In genomic region chr17:24894995-24895547, GRCm38 (mm10) we compare ENCODE assay signal across 8 mouse cellular contexts. TPM values are rescaled to one million over a fixed set of nuclear protein-coding genes. Genes with fewer than 3 reads are reported as not detected.
A peak's percentile ranks its signal among the peaks of the same experiment; 100 is the strongest.
DNase-seq lines count a peak whose midpoint lies in the region; ATAC-seq lines count a peak whose summit lies in the region.

Eme2 (minus strand) TSS chr17:24895087.
Mrps34 (plus strand) TSS chr17:24895116.

- no peaks in the 10 kb centered on the region for H3K9me3 ChIP-seq in hindbrain, embryonic 15.5 days

- peak; percentile 81 for ATAC-seq in activated CD4-positive, CD25-positive, alpha-beta regulatory T cell, adult 4 months
- peak; percentile 73 for ATAC-seq in hindbrain, embryonic 15.5 days (ENCODE audit: low FRiP score, low read depth)

- WGBS in hindbrain, embryonic 15.5 days = 0% methylated on average over 62 of the region's 62 CpGs
- under 1% methylated on average over 61 of the region's 62 CpGs for WGBS in macrophage (ENCODE audit: missing documents)

- H3K27ac ChIP-seq in hindbrain, embryonic 15.5 days (replicated peaks) = peak within 1 kb of the TSS; percentile 79
- H3K27ac ChIP-seq in macrophage = peak within 1 kb of the TSS; percentile 38

- peak within 1 kb of the TSS; percentile 87 for H3K9ac ChIP-seq in hindbrain, embryonic 15.5 days

- H3K4me2 ChIP-seq in hindbrain, embryonic 15.5 days = peak within 1 kb of the TSS; percentile 97

- peak; percentile 85 to 86 for DNase-seq in cerebellum, postnatal 36 days
- peak; percentile 84 for DNase-seq in gastrocnemius, adult 18-20 months (ENCODE audit: low spot score)
- DNase-seq in left cerebral cortex, adult 18-20 months (ENCODE audit: low spot score in 2 of 2) = peak; percentile 82 to 89
- DNase-seq in retina, postnatal 7 days (ENCODE audit: low read depth, low spot score) = peak; percentile 81
- DNase-seq in urinary bladder, postnatal 14 days (ENCODE audit: low spot score) = peak; percentile 84

- peak within 1 kb of the TSS; percentile 82 for H3K4me3 ChIP-seq in hindbrain, embryonic 15.5 days
- H3K4me3 ChIP-seq in macrophage (ENCODE audit: inconsistent target) = peak within 1 kb of the TSS; percentile 88

- peaks cover 46% of the 10 kb centered on the region for H3K4me1 ChIP-seq in hindbrain, embryonic 15.5 days (replicated peaks)

- peaks cover 59% of the 10 kb centered on the region for H3K36me3 ChIP-seq in hindbrain, embryonic 15.5 days
- H3K36me3 ChIP-seq in macrophage (ENCODE audit: inconsistent target) = peaks cover 54% of the 10 kb centered on the region

- H3K79me2 ChIP-seq in macrophage (ENCODE audit: inconsistent target) = peaks cover 22% of the 10 kb centered on the region; the same call in 1 of the 2 replicates

- no peaks in the 10 kb centered on the region for H3K27me3 ChIP-seq in hindbrain, embryonic 15.5 days

RNA-seq across cellular contexts. Expression of gene Eme2, which starts in this region (rescaled TPM):
- polyA plus RNA-seq in activated CD4-positive, CD25-positive, alpha-beta regulatory T cell, adult 4 months (2017; shearing (Covaris generic)) = 10 to 100 TPM; 12.8 to 26.0 TPM
- total RNA-seq in gastrocnemius, adult 18-20 months (2021) = 1 to 10 TPM; 6.5 to 8.4 TPM
- polyA plus RNA-seq in hindbrain, embryonic 15.5 days (2015; fragmentation: Nextera tagmentation; extraction: Ambion mirVana) = 27.0 and 30.5 TPM in 2 replicates
- total RNA-seq in left cerebral cortex, adult 18-20 months (2021) = 10 to 100 TPM; 47.5 to 51.1 TPM
- 10 to 100 TPM; 19.9 to 68.1 (median 46.8) TPM for total RNA-seq in macrophage (2018; cell fraction: chromatin; rRNA removed)
- total RNA-seq in macrophage (2018; cell fraction: cytosol; rRNA removed) = 10 to 100 TPM in 2 of 26 experiments, 1 to 10 TPM in 24; 4.5 to 14.2 (median 6.9) TPM
- total RNA-seq in macrophage (2018; cell fraction: nucleus; rRNA removed) = 10 to 100 TPM; 11.0 to 49.3 (median 30.8) TPM
- 4.6 to 7.3 TPM (median 7.2 TPM) in 3 replicates for polyA plus RNA-seq in macrophage (2018)

RNA-seq across cellular contexts. Expression of gene Mrps34, which starts in this region (rescaled TPM):
- polyA plus RNA-seq in activated CD4-positive, CD25-positive, alpha-beta regulatory T cell, adult 4 months (2017; shearing (Covaris generic)) = 10 to 100 TPM; 77.7 to 87.5 TPM
- 10 to 100 TPM; 79.4 to 86.3 TPM for total RNA-seq in gastrocnemius, adult 18-20 months (2021)
- polyA plus RNA-seq in hindbrain, embryonic 15.5 days (2015; fragmentation: Nextera tagmentation; extraction: Ambion mirVana) = 80.1 and 82.3 TPM in 2 replicates
- total RNA-seq in left cerebral cortex, adult 18-20 months (2021) = 10 to 100 TPM; 69.0 to 72.9 TPM
- total RNA-seq in macrophage (2018; cell fraction: chromatin; rRNA removed) = 10 to 100 TPM in 5 of 26 experiments, 1 to 10 TPM in 21; 1.3 to 15.7 (median 4.7) TPM
- total RNA-seq in macrophage (2018; cell fraction: cytosol; rRNA removed) = 10 to 100 TPM; 23.6 to 46.7 (median 35.7) TPM
- 10 to 100 TPM in 11 of 26 experiments, 1 to 10 TPM in 15; 2.8 to 23.1 (median 9.5) TPM for total RNA-seq in macrophage (2018; cell fraction: nucleus; rRNA removed)
- polyA plus RNA-seq in macrophage (2018) = 22.2 to 58.4 TPM (median 43.9 TPM) in 3 replicates

Comparison
In these comparisons a context has a peak if more than half of its experiments do, and no peak if none do; other contexts are left out.
1. Peak in every context shown above with its lines: DNase-seq, ATAC-seq, H3K4me3 ChIP-seq and H3K27ac ChIP-seq.
2. RNA of gene Eme2 (total RNA-seq): 47.5 to 51.1 TPM in left cerebral cortex, adult 18-20 months; 6.5 to 8.4 TPM in gastrocnemius, adult 18-20 months; every median in the first group is over 4 times any median in the second.